ENCODE assay signal across 21 mouse cellular contexts in the genomic region with DNA sequence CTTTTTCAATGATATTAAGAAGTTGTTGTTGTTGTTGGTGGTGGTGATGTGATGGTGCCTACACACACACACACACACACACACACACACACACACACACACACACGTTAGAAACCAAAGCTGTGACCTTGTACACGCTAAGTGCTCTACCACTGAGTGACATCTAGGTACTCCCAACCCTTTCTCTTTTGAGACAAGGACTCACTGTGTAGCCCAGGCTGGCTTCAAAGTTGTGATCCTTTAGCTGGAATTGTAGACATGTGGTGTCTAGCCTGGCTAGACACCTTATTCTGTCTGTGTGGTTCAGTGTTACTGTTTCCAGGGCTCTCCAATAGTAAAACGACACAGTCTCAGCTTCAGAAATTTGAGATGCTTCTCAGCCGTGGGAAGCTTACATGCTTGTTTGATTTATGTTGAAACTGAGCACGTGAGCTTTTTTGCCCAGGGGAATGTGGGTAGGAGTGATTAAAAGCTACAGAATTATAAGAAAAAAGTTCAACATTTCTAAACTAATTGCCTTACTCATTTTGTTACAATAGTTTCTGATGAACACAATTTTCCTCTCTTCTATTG.
DNase-seq lines count a peak whose midpoint lies in the region; ATAC-seq lines count a peak whose summit lies in the region.
"Had no signal": no experiment of that assay in that cellular context is flagged by ENCODE, and none has a peak within 500 bp of the region (broad histone marks: within the 10 kb centered on the region; RNA-seq: fewer than 3 reads in every experiment).

No protein-coding gene starts in this region.

- ATAC-seq in kidney, embryonic 16.5 days (ENCODE audit: low FRiP score, low TSS enrichment) = 0 out of 2 replicates have a peak, but pooled peaks have one; percentile 67

- H3K27ac ChIP-seq in kidney, embryonic 16.5 days (ENCODE audit: low read length) = no peak overlapping the region
- no peak overlapping the region for H3K27ac ChIP-seq in embryonic facial prominence, embryonic 10.5 days (replicated peaks)
- H3K27ac ChIP-seq in limb, embryonic 10.5 days = peak overlapping the region; percentile 19; the same call in 1 of the 2 replicates
- H3K27ac ChIP-seq: embryonic facial prominence, embryonic 15.5 days; hindbrain, embryonic 12.5 days; limb, embryonic 15.5 days; liver, embryonic 15.5 days; macrophage; neural tube, embryonic 13.5 days had no signal

- no peak for DNase-seq in kidney, postnatal 36 days
- peak; percentile 20 for DNase-seq in embryonic facial prominence, embryonic 10.5 days (ENCODE audit: low spot score)
- no peak for DNase-seq in limb, embryonic 10.5 days (ENCODE audit: low spot score)
- DNase-seq in testis, postnatal 14 days (ENCODE audit: low spot score) = no peak
- no peak for DNase-seq in layer of hippocampus, adult 8-10 months (ENCODE audit: low spot score in 2 of 2)
- no peak for DNase-seq in heart, adult 8-10 months (ENCODE audit: low spot score)
- DNase-seq: cerebellum, adult 18-20 months; cerebellum, postnatal 25 days; heart, postnatal 14 days; kidney, postnatal 14 days; layer of hippocampus, adult 9-11 months; thymus, postnatal 4 days had no signal

- 0 out of 2 replicates have a peak, but pooled peaks cover 2% of the 10 kb centered on the region for H3K4me1 ChIP-seq in kidney, embryonic 16.5 days (ENCODE audit: insufficient read depth, low read length)
- H3K4me1 ChIP-seq in embryonic facial prominence, embryonic 10.5 days = peaks cover 5% of the 10 kb centered on the region; the same call in 1 of the 2 replicates
- peaks cover 13% of the 10 kb centered on the region for H3K4me1 ChIP-seq in limb, embryonic 10.5 days
- H3K4me1 ChIP-seq: embryonic facial prominence, embryonic 15.5 days; heart, embryonic 12.5 days; hindbrain, embryonic 12.5 days; limb, embryonic 15.5 days; liver, embryonic 15.5 days; neural tube, embryonic 13.5 days had no signal

- no peak overlapping the region for H3K9ac ChIP-seq in kidney, embryonic 16.5 days (replicated peaks; ENCODE audit: low read length)
- H3K9ac ChIP-seq: embryonic facial prominence, embryonic 15.5 days; heart, embryonic 12.5 days; hindbrain, embryonic 12.5 days; limb, embryonic 15.5 days; liver, embryonic 15.5 days; neural tube, embryonic 13.5 days had no signal

- no peak overlapping the region for H3K4me3 ChIP-seq in kidney, embryonic 16.5 days (ENCODE audit: low read length)
- no peak overlapping the region for H3K4me3 ChIP-seq in embryonic facial prominence, embryonic 10.5 days
- H3K4me3 ChIP-seq in limb, embryonic 10.5 days = no peak overlapping the region
- H3K4me3 ChIP-seq: embryonic facial prominence, embryonic 15.5 days; heart, embryonic 12.5 days; hindbrain, embryonic 12.5 days; limb, embryonic 15.5 days; liver, embryonic 15.5 days; neural tube, embryonic 13.5 days had no signal

- no peaks in the 10 kb centered on the region for H3K9me3 ChIP-seq in kidney, embryonic 16.5 days (ENCODE audit: low read length)
- no peaks in the 10 kb centered on the region for H3K9me3 ChIP-seq in embryonic facial prominence, embryonic 10.5 days
- H3K9me3 ChIP-seq in limb, embryonic 10.5 days (replicated peaks) = no peaks in the 10 kb centered on the region
- H3K9me3 ChIP-seq: embryonic facial prominence, embryonic 15.5 days; heart, embryonic 12.5 days; hindbrain, embryonic 12.5 days; limb, embryonic 15.5 days; liver, embryonic 15.5 days; neural tube, embryonic 13.5 days had no signal

- H3K4me2 ChIP-seq in kidney, embryonic 16.5 days (replicated peaks; ENCODE audit: low read depth, low read length) = no peak overlapping the region
- H3K4me2 ChIP-seq: embryonic facial prominence, embryonic 15.5 days; heart, embryonic 12.5 days; hindbrain, embryonic 12.5 days; limb, embryonic 15.5 days; liver, embryonic 15.5 days; midbrain, embryonic 11.5 days; neural tube, embryonic 13.5 days had no signal

- H3K27me3 ChIP-seq in kidney, embryonic 16.5 days (ENCODE audit: insufficient read depth, low read length) = no peaks in the 10 kb centered on the region
- no peaks in the 10 kb centered on the region for H3K27me3 ChIP-seq in embryonic facial prominence, embryonic 10.5 days (replicated peaks; ENCODE audit: low read depth, poor library complexity, severe bottlenecking)
- H3K27me3 ChIP-seq in limb, embryonic 10.5 days (ENCODE audit: low read depth, poor library complexity, severe bottlenecking) = no peaks in the 10 kb centered on the region
- H3K27me3 ChIP-seq: embryonic facial prominence, embryonic 15.5 days; heart, embryonic 12.5 days; hindbrain, embryonic 12.5 days; limb, embryonic 15.5 days; liver, embryonic 15.5 days; neural tube, embryonic 13.5 days had no signal

- H3K36me3 ChIP-seq in kidney, embryonic 16.5 days (ENCODE audit: insufficient read depth, low read length) = no peaks in the 10 kb centered on the region
- H3K36me3 ChIP-seq in embryonic facial prominence, embryonic 10.5 days (replicated peaks) = no peaks in the 10 kb centered on the region
- no peaks in the 10 kb centered on the region for H3K36me3 ChIP-seq in limb, embryonic 10.5 days
- H3K36me3 ChIP-seq: embryonic facial prominence, embryonic 15.5 days; heart, embryonic 12.5 days; hindbrain, embryonic 12.5 days; limb, embryonic 15.5 days; liver, embryonic 15.5 days; neural tube, embryonic 13.5 days had no signal

- WGBS in kidney, embryonic 16.5 days = 39% methylated on average over 5 of the region's 5 CpGs
- 47% methylated on average over 5 of the region's 5 CpGs for WGBS in embryonic facial prominence, embryonic 10.5 days
- 45% methylated on average over 5 of the region's 5 CpGs for WGBS in limb, embryonic 10.5 days
